Mouse (Mus musculus) MEL (cell line): ENCODE data around the gene Myocos. TPM values are rescaled to one million over a fixed set of nuclear protein-coding genes. Genes with fewer than 3 reads are reported as not detected.

Experiments used
- DNase-seq: peaks from one replicate; pipeline ENCODE4 v3.0.0; 2011; ENCODE audit warnings: low read depth, low spot score
- H3K27ac ChIP-seq: 2 replicates; pipeline ENCODE4 v1.5.1; 2012; ENCODE audit warnings: low read depth, mild to moderate bottlenecking, control low read depth, low read length, moderate library complexity; ENCODE audit not compliant: control insufficient read depth
- H3K27me3 ChIP-seq, 2 experiments: fragments of 150-350 bp in 1 of 2; sonication (generic) in 1 of 2; 2 replicates each; pipeline ENCODE4 v1.6.1; 2012; ENCODE audit warnings: low read length in 2 of 2, mild to moderate bottlenecking in 2 of 2, improper control_type of control experiment in 1 of 2, moderate library complexity in 1 of 2; ENCODE audit not compliant: insufficient read depth in 2 of 2, control insufficient read depth in 1 of 2
- H3K36me3 ChIP-seq, 2 experiments: 2 replicates each; pipeline ENCODE4 v1.6.1; 2012 to 2014; ENCODE audit warnings: low read length in 2 of 2, improper control_type of control experiment in 1 of 2, inconsistent platforms in 1 of 2, mild to moderate bottlenecking in 1 of 2; ENCODE audit not compliant: insufficient read depth in 2 of 2, control insufficient read depth in 1 of 2
- H3K4me1 ChIP-seq, 2 experiments: fragments of 150-350 bp in 1 of 2; sonication (generic) in 1 of 2; 2 replicates each; pipeline ENCODE4 v1.6.1; 2012; ENCODE audit warnings: low read length in 2 of 2, improper control_type of control experiment in 1 of 2, mild to moderate bottlenecking in 1 of 2; ENCODE audit not compliant: insufficient read depth in 2 of 2, control insufficient read depth in 1 of 2
- H3K4me3 ChIP-seq, 2 experiments: fragments of 150-350 bp in 1 of 2; sonication (generic) in 1 of 2; 2 replicates each; pipeline ENCODE4 v1.5.1; 2012; ENCODE audit warnings: low read depth in 2 of 2, low read length in 2 of 2, mild to moderate bottlenecking in 2 of 2, moderate library complexity in 2 of 2, control low read depth in 1 of 2, improper control_type of control experiment in 1 of 2; ENCODE audit not compliant: control insufficient read depth in 1 of 2, insufficient read depth in 1 of 2
- H3K79me2 ChIP-seq: 2 replicates; pipeline ENCODE4 v1.6.1; 2012; ENCODE audit warnings: mild to moderate bottlenecking, low read length, moderate library complexity; ENCODE audit not compliant: control insufficient read depth, poor library complexity, insufficient read depth
- H3K9ac ChIP-seq: 2 replicates; pipeline ENCODE4 v1.6.1; 2012; ENCODE audit warnings: low read depth, mild to moderate bottlenecking, control low read depth, low read length, moderate library complexity; ENCODE audit not compliant: control insufficient read depth, poor library complexity, severe bottlenecking
- H3K9me3 ChIP-seq: fragments of 150-350 bp; sonication (generic); replicated peaks from 2 replicates; pipeline ENCODE4 v1.6.1; 2012; ENCODE audit warnings: mild to moderate bottlenecking, low read length, improper control_type of control experiment, moderate library complexity; ENCODE audit not compliant: insufficient read depth
- BHLHE40 ChIP-seq: IDR thresholded peaks from 2 replicates; pipeline ENCODE4 v1.6.1; 2012; ENCODE audit warnings: low read depth, mild to moderate bottlenecking, inconsistent platforms, low read length, improper control_type of control experiment, borderline replicate concordance
- CTCF ChIP-seq, 3 experiments: IDR thresholded peaks in 2 of 3; conservative IDR thresholded peaks in 1 of 3; 2 replicates each; pipeline ENCODE4 v1.5.1; 2011 to 2012; ENCODE audit warnings: low read length in 3 of 3, low read depth in 2 of 3, mild to moderate bottlenecking in 2 of 3, improper control_type of control experiment in 1 of 3, inconsistent platforms in 1 of 3, mixed read lengths in 1 of 3, moderate library complexity in 1 of 3; ENCODE audit not compliant: control insufficient read depth in 1 of 3, insufficient read depth in 1 of 3, poor library complexity in 1 of 3, severe bottlenecking in 1 of 3
- E2F4 ChIP-seq: IDR thresholded peaks from 2 replicates; pipeline ENCODE4 v1.6.1; 2011; ENCODE audit warnings: low read depth, low read length, improper control_type of control experiment, borderline replicate concordance
- EP300 ChIP-seq, 2 experiments: IDR thresholded peaks; 2 replicates each; pipeline ENCODE4 v1.6.1; 2011; ENCODE audit warnings: improper control_type of control experiment in 2 of 2, low read length in 2 of 2, low read depth in 1 of 2, mild to moderate bottlenecking in 1 of 2
- ETS1 ChIP-seq: IDR thresholded peaks from 2 replicates; pipeline ENCODE4 v1.6.1; 2012; ENCODE audit warnings: low read depth, mild to moderate bottlenecking, inconsistent platforms, low read length, improper control_type of control experiment, moderate library complexity
- GATA1 ChIP-seq: IDR thresholded peaks from 2 replicates; pipeline ENCODE4 v1.6.1; 2011; ENCODE audit warnings: low read depth, low read length, improper control_type of control experiment
- MAFK ChIP-seq: IDR thresholded peaks from 2 replicates; pipeline ENCODE4 v1.6.1; 2011; ENCODE audit warnings: low read depth, mild to moderate bottlenecking, low read length, improper control_type of control experiment, borderline replicate concordance
- MEF2A ChIP-seq: IDR thresholded peaks from 2 replicates; pipeline ENCODE4 v1.6.1; 2014; ENCODE audit warnings: low read depth, mild to moderate bottlenecking, inconsistent platforms, low read length, improper control_type of control experiment; ENCODE audit not compliant: poor library complexity, insufficient replicate concordance, severe bottlenecking; ENCODE audit errors: extremely low read depth
- MXI1 ChIP-seq: IDR thresholded peaks from 2 replicates; pipeline ENCODE4 v1.6.1; 2011; ENCODE audit warnings: mild to moderate bottlenecking, low read depth, low read length, improper control_type of control experiment
- MYB ChIP-seq: IDR thresholded peaks from 2 replicates; pipeline ENCODE4 v1.6.1; 2011; ENCODE audit warnings: mild to moderate bottlenecking, low read depth, low read length, improper control_type of control experiment
- MYC ChIP-seq: IDR thresholded peaks from 2 replicates; pipeline ENCODE4 v1.6.1; 2011; ENCODE audit warnings: low read depth, mild to moderate bottlenecking, low read length, improper control_type of control experiment, moderate library complexity
- NRF1 ChIP-seq: IDR thresholded peaks from 2 replicates; pipeline ENCODE4 v1.6.1; 2014; ENCODE audit warnings: low read depth, mild to moderate bottlenecking, inconsistent platforms, low read length, improper control_type of control experiment, moderate library complexity; ENCODE audit not compliant: poor library complexity, insufficient read depth, severe bottlenecking
- POLR2A ChIP-seq, 2 experiments: IDR thresholded peaks; 2 replicates each; pipeline ENCODE4 v1.6.1; 2011 to 2012; ENCODE audit warnings: low read length in 2 of 2, mild to moderate bottlenecking in 2 of 2, control low read depth in 1 of 2, improper control_type of control experiment in 1 of 2, low read depth in 1 of 2, moderate library complexity in 1 of 2; ENCODE audit not compliant: control insufficient read depth in 1 of 2, insufficient read depth in 1 of 2, poor library complexity in 1 of 2
- POLR2AphosphoS2 ChIP-seq: IDR thresholded peaks from 2 replicates; pipeline ENCODE4 v1.6.1; 2011; ENCODE audit warnings: low read length, improper control_type of control experiment
- POLR2AphosphoS5 ChIP-seq: IDR thresholded peaks from 2 replicates; pipeline ENCODE4 v1.6.1; 2012; ENCODE audit warnings: low read depth, borderline replicate concordance, mild to moderate bottlenecking, inconsistent platforms, low read length, moderate library complexity, mixed read lengths
- RCOR1 ChIP-seq: IDR thresholded peaks from 2 replicates; pipeline ENCODE4 v1.6.1; 2012; ENCODE audit warnings: low read depth, mild to moderate bottlenecking, inconsistent platforms, low read length, improper control_type of control experiment
- SMC3 ChIP-seq: IDR thresholded peaks from 2 replicates; pipeline ENCODE4 v1.6.1; 2011; ENCODE audit warnings: low read depth, low read length, improper control_type of control experiment
- TCF12 ChIP-seq: IDR thresholded peaks from 2 replicates; pipeline ENCODE4 v1.6.1; 2014; ENCODE audit warnings: low read depth, mild to moderate bottlenecking, inconsistent platforms, low read length, improper control_type of control experiment, moderate library complexity
- USF2 ChIP-seq, 2 experiments: IDR thresholded peaks; 2 replicates each; pipeline ENCODE4 v1.6.1; 2011 to 2012; ENCODE audit warnings: improper control_type of control experiment in 2 of 2, low read length in 2 of 2, borderline replicate concordance in 1 of 2, inconsistent platforms in 1 of 2, low read depth in 1 of 2, mild to moderate bottlenecking in 1 of 2; ENCODE audit not compliant: insufficient read depth in 1 of 2
- ZC3H11A ChIP-seq: IDR thresholded peaks from 2 replicates; pipeline ENCODE4 v1.6.1; 2012; ENCODE audit warnings: low read depth, mild to moderate bottlenecking, inconsistent platforms, low read length, improper control_type of control experiment
- ZMIZ1 ChIP-seq: IDR thresholded peaks from 2 replicates; pipeline ENCODE4 v1.6.1; 2012; ENCODE audit warnings: low read depth, mild to moderate bottlenecking, inconsistent platforms, low read length, improper control_type of control experiment, moderate library complexity
- ZNF384 ChIP-seq: IDR thresholded peaks from 2 replicates; pipeline ENCODE4 v1.6.1; 2012; ENCODE audit warnings: low read depth, mild to moderate bottlenecking, inconsistent platforms, low read length, improper control_type of control experiment
- polyA plus RNA-seq, 2 experiments: library from polyadenylated mRNA; stranded (reverse) in 1 of 2; unstranded in 1 of 2; fragments of >175 nt in 1 of 2; fragments of >200 nt in 1 of 2; gene quantifications; 2 replicates each; pipeline versions ENCODE4 v1.2.1 to v1.2.4; 2012; ENCODE audit warnings: low replicate concordance in 2 of 2, low read depth in 1 of 2; ENCODE audit not compliant: insufficient read length in 2 of 2, insufficient read depth in 1 of 2, missing spikeins in 1 of 2
- total RNA-seq: library from RNA; depleted of rRNA; stranded (reverse); fragments of 300-350 nt; gene quantifications from 2 replicates; pipeline ENCODE4 v1.2.3, GENCODE M21; 2012

Myocos gene
- total and polyA plus RNA-seq, 3 experiments = not detected

GRCm38 (mm10) chr1:162611191-162611590 lies 46.8 kb downstream of the Myocos start:
- Histone ChIP-seq H3K36me3 (no peaks in the 10 kb centered on the region), H3K79me2 (no peaks in the 10 kb centered on the region), H3K27ac (no peak overlapping the region), H3K9ac (no peak overlapping the region), H3K9me3 (no peaks in the 10 kb centered on the region), H3K4me1 (no peaks in the 10 kb centered on the region), H3K4me3 (no peak overlapping the region), H3K27me3 (peaks cover 5 to 11% of the 10 kb centered on the region in 2 experiments)
- no peak for TF ChIP-seq BHLHE40
- no peak for DNase-seq

- Histone ChIP-seq H3K9me3 (no peaks in the 10 kb centered on the region), H3K27me3 (peaks cover 5 to 11% of the 10 kb centered on the region in 2 experiments), H3K79me2 (no peaks in the 10 kb centered on the region), H3K4me3 (no peak overlapping the region), H3K36me3 (no peaks in the 10 kb centered on the region), H3K27ac (no peak overlapping the region), H3K9ac (no peak overlapping the region), H3K4me1 (no peaks in the 10 kb centered on the region)
- DNase-seq = no peak
- TF ChIP-seq E2F4 = no peak
- no peak for TF ChIP-seq MYB
- no peak for TF ChIP-seq TCF12
- TF ChIP-seq RCOR1 = no peak
- TF ChIP-seq NRF1 = no peak
- TF ChIP-seq ETS1 = no peak
- no peak for TF ChIP-seq GATA1
- no peak for TF ChIP-seq MAFK
- TF ChIP-seq POLR2AphosphoS2 = no peak
- no peak for TF ChIP-seq MXI1
- no peak for TF ChIP-seq ZNF384
- TF ChIP-seq MYC = no peak
- no peak for TF ChIP-seq SMC3
Measured at GRCm38 (mm10) chr1:162609633-162610250, 48.3 kb downstream of the Myocos start.

GRCm38 (mm10) chr1:162608127-162608526 lies 49.9 kb downstream of the Myocos start:
- TF ChIP-seq ZMIZ1 (no peak), USF2 (IDR thresholded peaks at IDR 0.05; ENCODE audit: borderline replicate concordance in 1 of 2, insufficient read depth in 1 of 2, low read depth in 1 of 2, low read length in 2 of 2) (no peak), POLR2A (IDR thresholded peaks at IDR 0.05; ENCODE audit: control insufficient read depth in 1 of 2, insufficient read depth in 1 of 2, low read depth in 1 of 2, low read length in 2 of 2, poor library complexity in 1 of 2) (no peak), SMC3 (no peak), POLR2AphosphoS5 (no peak), MAFK (no peak), ZNF384 (no peak), MEF2A (no peak), EP300 (IDR thresholded peaks at IDR 0.05; ENCODE audit: low read depth in 1 of 2, low read length in 2 of 2) (no peak), MYC (no peak), ZC3H11A (no peak), ETS1 (no peak), CTCF (IDR thresholded peaks at IDR 0.05 in 2 of 3, conservative IDR thresholded peaks at IDR 0.05 in 1 of 3; ENCODE audit: control insufficient read depth in 1 of 3, insufficient read depth in 1 of 3, low read depth in 2 of 3, low read length in 3 of 3, poor library complexity in 1 of 3, severe bottlenecking in 1 of 3) (no peak), NRF1 (no peak), RCOR1 (no peak), POLR2AphosphoS2 (no peak)
- Histone ChIP-seq H3K27ac (no peak overlapping the region), H3K27me3 (peaks cover 5 to 11% of the 10 kb centered on the region in 2 experiments), H3K79me2 (no peaks in the 10 kb centered on the region), H3K9me3 (no peaks in the 10 kb centered on the region), H3K4me3 (no peak overlapping the region), H3K4me1 (no peaks in the 10 kb centered on the region), H3K36me3 (no peaks in the 10 kb centered on the region), H3K9ac (no peak overlapping the region)
- DNase-seq = no peak
